Mouse (Mus musculus) brain, embryonic 18.5 days (tissue): Measurements from ENCODE around the gene G6pc3.

Source experiments
- DNase-seq: peaks from one replicate; pipeline ENCODE4 v3.0.0-alpha.2; 2012; ENCODE audit warnings: low read depth, low spot score

The G6pc3 gene

DNA sequence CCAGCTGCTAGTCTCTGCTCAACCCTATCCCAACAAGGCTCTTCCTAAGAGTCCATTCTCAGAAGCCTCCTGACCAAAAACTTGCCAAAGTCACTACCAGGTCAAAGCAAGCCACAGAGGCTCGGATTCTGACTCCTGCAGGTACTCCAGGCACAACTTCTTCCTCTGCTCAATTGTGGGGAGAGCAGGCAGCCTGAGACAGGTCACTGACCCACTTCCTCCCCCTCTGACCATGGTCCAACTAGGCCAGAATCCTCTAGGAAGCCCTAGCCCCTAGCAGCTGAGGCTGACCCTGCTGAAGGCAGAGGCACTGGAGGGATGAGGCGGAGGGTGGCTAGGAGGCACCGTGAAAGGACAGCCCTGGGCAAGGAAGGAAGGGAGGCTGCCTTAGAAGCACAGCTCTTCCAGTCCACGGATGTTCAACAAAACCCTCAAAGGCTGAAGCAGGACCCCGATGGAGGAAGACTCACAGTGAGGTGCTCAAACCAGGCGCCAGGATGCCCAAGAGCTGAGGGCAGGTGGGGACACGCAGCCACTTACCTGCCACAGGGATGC is 28.5 kb downstream of the G6pc3 start:
- DNase-seq, result no peak

DNA sequence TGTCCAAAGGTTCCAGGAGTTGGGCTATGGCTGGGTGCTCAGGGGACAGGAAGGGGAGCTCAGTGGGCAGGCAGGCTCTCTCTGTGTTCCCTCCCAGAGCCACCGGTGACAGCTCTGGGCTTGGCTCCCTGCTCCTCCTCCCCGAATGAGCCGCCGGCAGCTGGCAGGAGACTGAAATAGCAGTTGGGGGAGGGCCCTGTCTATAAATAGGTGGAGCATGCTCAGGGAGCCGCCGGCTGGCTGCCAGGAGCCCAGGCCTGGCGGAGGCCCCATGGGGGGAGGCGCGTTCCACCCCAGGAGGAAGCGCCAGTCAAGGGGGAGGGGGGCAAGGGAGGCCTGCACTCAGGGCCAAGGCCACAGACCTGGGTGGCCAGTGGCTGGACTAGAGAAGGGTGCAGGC is 29.4 kb downstream of the G6pc3 start:
- peak; percentile 81 for DNase-seq

DNA sequence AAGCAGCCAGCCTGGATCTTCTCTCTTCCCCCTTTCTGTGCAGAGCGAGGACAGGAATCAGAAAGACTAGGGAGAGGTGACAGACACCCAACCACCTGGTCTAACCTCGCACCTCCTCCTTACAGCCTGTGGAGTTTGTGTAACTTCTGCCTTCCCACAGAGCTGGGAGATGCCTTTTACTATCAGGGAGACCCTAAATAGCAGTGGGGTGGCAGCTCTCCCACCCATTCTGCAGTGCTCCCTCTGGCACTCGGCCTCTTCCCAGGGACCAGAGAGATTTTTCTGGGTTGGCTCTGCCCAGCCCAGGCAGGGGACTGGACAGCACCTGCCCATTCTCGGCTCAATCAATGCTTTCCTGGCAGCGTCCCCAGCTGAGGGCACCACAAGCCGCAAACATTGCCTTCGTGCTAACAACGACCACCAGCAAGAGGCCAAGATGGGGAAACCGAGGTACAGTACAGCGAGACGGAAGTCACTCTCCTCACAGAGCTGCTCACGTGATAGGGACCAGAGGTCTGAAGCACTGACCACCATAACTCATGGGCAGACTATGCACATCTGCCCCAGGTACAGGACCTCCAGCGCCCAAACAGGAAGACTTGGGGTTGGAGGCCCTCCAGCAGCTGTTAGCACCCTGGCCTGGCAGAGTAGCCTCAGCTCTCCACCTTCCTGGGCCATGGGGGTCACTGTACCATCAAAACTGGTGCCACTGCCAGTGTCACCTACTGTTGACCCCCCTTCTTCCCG is 30.0 kb downstream of the G6pc3 start:
- no peak for DNase-seq

DNA sequence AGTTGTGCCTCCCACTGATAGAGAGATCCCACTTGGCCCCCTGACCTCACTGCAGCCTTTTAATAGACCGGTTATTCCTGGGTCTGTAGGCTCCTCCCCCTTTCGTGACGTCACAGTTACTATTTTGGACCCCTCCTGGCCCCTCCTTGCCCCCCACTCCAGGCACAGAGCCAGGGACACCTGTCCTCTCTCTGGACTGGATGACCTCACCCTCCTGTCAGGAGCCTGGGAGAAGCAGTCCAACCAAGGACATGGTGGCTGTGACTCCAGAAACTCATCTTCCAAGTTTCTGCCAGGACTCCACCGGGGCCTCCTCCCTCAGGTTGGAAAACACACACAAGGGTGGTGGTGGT is 30.6 kb downstream of the G6pc3 start:
- DNase-seq, result no peak

DNA sequence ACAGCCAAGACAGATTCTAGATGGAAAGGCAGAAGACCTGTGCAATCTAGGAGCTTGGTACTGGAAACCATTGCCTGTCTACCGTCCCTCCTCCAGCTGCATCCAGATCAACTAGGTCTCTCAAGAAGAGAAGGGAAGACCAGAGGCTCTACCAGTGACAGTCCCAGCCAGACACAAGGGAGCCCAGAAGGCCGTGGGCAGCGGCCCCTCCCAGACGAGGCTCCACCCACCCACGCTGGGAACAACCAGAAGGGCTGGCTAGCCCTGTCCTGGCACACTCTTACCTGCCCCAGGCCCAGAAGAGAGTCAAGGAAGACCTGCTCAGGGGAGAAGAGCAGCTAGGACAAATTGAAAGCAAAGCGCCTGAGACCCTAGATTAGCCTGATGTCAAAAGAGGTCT is 31.0 kb downstream of the G6pc3 start:
- no peak for DNase-seq

DNA sequence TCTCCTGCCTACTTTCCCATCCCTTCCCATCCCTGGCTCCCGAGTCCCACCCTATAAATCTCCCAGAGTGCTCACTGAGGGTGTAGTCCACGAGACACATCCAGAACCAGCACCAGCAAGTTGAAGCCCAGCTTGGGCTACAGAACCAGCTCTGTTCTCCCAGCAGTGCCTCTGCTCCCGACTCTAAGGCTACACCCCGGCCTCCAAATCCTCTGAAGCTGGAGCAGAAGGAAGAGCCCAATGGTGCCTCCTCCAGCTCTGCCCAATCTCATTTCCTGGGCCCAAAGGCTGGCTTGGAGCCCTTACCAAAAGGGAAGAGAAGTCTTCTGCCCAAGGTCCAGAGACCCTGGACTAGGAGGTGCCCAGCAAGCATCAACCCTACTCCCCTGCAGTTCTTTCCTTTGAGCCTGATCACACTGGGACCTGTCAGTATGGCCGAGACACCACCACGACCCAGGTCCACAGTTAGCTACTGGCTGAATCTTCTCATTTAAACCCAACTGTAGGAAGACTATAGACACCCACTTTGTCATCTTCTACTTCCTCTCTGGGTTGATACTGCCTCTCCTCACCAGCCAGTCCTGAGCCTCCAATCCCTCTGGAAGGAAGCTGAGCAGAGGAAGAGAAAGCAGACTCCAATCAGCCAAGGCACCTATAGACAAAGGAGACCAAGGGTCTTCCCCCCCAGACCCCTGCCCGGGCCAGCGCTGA is 32.0 kb downstream of the G6pc3 start:
- no peak for DNase-seq

DNA sequence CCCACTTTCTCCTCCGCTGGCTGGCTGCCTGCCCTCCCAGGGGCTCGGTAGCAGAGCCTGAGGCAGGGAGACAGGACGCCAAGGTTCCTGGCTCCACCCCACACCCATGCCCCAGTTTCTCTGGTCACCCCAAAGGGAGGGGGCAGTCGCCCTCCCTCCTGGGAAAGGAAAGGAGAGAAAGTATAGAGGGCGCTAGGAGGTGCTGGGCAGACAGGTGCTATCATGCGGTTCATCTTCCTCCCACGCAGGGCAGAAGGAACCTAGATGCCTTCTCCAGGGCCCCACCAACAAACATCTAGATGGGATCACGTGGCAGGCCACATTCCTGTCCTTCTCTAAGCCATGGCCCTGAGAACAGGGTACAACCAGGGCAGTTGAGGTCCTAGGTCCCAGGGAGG is 32.5 kb downstream of the G6pc3 start:
- DNase-seq, result no peak

DNA sequence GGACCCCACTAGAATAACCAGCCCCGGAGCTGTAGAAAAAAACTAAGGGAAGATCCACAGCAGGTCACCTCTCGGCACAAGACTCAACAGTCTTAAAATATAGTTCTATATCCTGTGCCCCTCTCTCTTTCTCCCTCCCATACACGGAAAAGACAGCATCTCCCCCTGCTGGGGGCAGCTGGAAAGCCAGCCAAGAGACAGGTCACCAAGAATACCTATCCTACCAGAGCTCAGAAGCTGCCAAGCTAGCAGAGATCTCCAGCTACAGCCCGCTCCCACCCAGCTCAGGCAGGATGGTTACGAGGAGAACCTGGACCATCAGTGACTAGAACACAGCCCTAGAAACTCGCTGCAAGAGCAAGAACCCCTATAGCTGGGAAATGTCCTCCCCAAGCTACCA is 33.7 kb downstream of the G6pc3 start:
- DNase-seq, result no peak

DNA sequence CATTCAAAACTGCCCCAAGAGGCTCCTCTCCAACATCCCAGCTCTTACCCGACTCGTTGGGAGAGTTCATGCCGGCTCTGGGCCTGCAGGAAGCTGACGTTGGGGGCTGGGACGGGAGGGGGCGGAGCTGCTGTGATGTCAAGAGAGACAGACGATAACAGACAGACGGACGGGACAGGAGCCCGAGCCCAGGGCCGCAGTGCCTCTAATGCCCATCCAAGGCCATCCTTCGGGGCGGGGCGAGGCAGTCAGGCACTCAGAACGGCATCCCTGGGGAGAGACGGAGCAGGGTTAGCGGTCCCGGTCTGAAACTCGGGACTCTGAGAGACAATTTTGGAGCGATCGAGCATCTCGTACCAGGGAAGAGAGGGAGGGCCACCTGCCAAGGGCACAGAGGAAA is 35.3 kb downstream of the G6pc3 start:
- no peak for DNase-seq

DNA sequence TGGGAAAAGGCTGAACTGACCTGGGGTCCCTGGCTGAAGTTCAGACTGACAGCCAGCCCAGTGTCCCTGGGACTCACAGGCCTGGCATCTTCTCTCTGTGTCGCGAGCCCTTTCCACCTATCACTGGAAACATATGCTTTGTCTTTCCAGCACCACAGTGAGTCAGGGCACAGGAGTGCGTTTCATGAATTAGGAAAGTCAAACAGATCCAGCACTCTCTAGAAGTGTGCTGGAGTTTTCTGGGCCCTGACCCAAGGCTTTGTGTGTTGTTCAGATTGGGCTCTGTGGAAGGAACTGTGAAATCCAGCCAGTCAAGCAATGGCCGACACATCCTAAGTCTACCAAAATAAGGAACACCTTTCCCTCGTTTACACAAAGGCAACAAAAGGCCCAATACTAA is 35.8 kb downstream of the G6pc3 start:
- DNase-seq, result no peak

DNA sequence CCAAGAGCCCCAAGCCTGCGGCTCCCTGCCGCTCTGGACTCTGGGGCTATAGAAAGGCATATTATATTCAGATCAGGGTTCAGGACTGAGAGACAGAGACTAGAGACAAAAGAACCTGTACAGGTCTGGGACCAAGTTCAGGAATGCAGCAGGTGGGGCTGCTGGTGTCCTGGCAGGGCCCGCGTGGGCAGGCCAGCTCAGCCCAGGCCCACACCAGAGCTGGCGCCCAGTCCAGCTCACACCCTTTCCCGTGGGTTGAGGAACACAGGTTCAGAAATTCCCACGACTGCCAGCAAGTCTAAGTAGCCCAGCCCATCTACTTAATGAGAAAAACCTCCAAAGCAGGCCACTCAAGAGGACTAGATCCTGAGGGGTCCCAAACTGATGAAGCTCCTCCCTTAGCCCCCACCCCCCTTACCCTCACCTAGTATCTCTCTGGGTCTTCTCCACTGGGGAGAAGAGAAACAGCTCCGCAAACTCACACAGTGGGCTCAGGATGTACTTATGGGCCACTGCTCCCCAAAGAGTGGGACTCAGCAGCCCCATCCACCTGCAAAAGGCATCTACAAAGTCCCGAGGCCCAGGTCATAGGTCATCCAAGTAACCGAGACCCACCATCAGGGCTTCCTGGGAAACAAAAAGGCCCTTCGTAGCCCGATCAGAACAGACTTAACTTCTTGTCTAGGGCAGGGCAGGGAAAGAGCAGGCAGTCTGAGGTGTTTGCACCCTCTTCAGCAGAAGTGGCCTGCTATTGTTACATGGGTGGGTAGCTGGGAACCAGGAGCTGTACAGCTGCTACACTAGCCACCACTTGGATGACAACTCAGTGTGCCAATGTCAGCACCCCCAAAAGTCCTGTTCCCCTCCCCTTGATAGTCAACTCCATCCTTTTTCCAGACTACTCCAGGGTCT is 36.9 kb downstream of the G6pc3 start:
- DNase-seq, result no peak

DNA sequence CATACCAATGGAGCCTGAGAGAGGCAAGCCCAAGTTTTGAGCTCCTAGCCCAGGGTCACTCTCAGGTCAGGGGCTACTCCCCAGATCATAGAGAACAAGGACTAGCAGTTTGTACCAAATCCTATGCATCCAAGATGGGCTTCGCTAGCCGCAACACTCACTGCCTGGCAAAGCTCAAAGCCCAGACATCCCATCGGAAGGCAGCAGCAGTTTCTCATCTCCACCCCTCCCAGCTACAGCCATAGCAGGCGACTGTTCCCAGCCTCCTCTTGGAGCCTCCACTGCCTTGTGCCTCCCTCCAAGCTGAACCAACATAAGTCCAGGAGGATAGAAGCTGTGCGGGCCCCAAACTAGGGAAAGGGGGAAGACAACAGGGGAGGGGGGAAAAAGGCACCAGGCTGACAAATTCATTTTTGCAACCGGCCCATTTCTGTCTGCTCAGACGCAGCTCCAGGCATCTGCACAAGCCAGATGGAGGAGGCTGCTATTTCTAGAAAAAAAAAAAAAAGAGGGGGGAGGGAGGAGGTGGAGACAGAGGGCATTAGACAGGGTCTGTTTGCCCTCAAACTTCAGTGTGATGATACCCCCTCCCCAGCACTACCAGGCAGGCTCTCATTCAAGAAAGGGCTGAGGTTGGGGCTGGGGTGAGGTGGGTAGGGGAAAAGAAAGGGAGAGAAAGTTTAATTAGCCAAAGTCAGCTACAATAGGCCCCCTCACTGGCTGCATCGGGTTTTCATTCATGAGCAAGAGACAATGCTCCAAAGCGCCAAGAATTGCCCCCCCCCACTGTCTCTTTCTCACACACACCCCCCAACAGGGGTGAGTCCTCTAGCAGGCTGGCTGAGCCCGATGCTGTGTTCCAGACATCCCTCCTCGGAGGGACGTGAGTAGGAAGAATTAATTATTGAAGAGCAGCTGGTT is 38.1 kb downstream of the G6pc3 start:
- DNase-seq, result no peak

DNA sequence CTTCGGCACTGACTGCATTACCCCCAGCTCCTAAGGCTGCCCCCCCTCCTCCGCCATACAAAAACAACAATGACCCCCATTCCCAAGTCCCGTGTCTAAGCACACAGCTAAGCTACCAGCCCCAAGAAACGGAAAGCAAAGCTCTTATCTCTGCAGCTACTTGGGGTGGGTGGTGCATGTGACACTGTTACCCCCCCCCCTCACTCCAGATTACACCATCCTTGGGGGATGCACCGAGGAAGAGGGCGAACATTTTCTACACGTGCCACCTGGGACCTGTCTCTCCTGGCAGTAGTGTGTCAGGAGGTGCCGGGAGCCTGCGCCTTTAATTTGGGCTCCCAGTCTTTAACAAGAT is 38.7 kb downstream of the G6pc3 start:
- DNase-seq, result no peak

DNA sequence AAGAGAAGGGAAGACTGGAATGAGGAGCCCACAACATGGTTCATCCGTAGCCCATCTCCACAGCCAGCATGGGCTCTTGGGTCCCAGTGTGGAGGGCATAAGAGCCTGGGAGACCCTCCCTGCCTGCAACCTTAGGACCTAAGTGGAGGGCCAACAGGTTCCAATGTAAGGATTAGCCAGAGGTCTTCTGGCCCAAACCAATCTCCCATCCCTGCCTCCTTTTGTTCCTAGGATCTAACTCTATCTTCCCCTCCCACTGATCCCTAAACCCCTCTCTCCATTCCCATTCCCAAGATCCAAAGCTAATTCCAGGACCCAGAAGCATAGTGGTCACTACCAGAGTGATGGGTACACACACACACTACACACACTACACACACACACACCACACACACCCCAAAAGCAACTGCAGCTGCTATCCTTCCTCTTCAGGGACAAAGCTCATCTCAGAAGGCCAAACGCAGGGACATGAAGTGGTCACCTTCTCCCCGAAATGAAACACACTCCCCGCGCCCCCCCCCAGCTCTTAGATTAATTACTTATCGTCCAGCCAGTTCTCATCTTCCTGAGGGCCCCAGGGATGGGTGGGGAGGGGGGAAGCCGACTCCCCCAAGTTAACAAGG is 39.3 kb downstream of the G6pc3 start:
- DNase-seq, result no peak

DNA sequence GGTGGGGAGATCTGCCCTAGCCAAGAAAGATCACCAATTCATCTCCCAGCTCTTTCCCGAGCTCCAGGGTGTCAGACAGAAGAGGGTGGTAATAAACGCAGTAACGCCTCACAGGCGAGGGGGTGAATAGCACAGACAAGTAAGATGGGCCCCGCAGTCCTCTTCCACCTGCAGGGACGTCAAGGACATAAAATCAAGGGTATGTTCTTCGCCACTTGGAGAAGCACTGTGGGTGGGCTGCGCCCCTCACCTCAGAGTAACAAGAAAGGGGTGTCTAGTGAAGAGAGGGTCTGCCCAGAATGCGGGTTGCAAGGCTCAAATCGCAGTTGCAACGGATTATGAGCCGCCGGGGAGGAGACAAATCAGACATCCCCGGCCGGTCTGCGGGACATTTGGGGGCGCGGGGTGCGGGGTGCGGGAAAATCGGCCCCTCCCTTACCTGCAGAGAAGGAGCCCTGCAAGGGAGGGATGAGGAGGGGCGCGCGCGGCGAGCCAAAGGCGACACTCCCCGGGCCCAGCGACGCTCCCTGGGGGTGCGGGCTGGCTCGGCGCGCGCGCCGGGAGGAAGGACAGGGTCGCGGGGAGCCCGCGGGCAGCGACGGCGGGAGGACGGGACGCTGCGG is 40.0 kb downstream of the G6pc3 start:
- DNase-seq, result no peak

DNA sequence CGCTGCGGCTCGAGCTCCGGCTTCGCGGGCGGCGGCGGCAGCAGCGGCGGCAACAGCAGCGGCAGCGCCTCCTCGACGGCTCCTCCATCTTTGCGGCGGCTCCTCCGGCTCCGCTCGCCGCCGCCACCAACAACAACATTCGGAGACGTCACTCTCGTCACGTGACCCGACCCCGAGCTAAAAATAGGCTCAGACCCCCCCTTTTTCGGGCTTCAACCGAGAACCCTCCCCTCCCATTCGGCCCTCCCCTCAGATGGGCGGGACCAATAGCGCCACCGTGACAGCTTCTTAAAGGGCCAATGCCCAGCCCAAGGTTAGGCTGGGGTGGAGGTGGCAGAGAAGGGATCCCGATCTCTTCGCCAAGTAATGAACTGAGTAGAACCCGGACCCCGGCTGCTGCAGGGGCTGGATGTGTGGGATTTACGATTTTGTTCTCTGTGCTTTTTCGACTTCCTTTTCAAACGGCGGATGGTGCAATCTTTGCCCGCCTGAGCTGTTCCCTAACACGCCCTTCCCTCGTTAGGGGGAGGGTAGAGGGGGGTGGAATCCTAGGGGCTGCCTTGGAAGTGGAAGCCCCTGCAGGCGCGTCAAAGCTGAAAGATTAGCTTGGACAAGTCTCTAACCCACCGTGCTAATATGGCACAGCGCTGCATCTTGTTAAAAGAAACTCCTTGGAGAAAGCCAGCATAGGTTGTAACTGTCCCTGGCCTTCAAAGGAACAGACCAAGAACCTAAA is 40.8 kb downstream of the G6pc3 start, which contains the start of gene Hdac5:
Gene Hdac5 (minus strand): TSS at position 161 of the 736 bp plus-strand sequence.
- peak; percentile 97 for DNase-seq

DNA sequence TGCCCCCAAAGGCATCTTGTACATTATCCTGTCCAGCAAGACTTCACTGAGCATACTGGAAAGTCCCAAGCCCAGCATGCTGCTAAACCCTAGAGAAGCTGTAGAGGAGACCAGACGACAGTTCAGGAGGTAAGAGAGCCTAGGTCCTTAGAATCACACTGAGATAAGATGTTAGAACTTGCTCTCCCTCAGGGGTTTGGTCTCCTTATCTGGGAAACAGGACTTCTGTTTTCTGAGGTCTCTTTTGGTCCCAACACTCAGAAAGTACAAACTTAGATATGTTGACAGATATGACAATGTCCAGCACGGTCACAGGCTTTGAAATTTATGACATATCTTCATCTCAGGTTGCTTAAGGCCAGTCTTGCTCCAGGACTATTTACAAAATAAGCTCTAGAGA is 46.6 kb downstream of the G6pc3 start:
- DNase-seq, result no peak

DNA sequence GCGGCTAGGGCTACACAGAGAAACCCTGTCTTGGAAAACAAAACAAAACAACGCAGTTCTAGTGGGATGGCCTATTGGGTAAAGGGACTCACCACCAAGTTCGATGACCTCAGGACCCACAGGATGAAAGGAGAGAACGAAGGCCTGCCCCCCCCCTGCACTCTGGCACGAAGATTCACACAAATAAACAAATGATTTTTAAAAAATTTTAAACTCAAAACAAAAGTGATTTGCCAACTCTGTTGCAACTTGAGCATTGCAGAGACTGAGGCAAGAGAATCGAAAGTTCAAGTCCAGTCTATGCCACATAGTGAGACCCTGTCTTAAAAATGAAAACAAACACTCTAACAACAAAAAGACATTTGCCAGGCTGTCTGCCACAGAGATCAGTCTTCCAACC is 51.2 kb downstream of the G6pc3 start:
- no peak for DNase-seq

DNA sequence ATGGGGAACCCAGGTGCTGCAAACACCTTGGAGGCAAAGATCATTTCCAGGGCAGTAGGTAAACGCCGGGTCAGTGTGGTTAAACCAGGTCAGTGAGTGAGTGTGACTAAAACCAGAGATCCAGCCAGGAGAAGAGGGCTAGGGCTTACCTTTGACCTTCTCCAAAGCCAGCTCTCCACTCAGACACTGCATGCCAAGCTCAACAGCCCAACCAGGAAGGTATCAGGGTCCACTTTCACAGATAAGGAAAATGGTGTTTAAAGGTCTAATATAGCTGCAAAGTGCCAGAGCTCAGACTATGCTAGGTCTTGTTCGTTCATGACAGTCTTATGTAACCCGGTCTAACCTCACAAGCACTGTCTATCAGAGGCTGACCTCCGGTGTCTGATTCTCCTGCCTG is 51.8 kb downstream of the G6pc3 start:
- DNase-seq, result no peak

DNA sequence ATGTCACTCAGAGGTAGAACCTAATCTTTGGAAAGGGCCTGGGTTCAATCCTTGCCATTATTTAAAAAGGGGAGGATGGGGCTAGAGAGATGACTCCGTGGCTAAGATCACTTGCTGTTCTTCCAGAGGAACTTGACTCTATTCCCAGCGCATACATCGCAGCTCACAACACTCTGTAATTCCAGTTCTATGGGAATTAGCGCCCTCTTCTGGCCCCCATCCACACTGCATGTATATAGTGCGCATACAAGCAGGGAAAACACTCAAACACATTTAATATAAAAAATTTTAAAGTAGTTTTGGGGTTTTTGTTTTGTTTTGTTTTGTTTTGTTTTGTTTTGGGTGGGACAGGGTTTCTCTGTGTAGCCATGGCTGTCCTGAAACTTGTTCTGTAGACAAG is 52.5 kb downstream of the G6pc3 start:
- DNase-seq, result no peak
